Mouse (Mus musculus): ENCODE data around the gene Cdc6.

- TF ChIP-seq GATA1 (IDR thresholded peaks at IDR 0.05; ENCODE audit: low read length) (no peak), TAL1 (IDR thresholded peaks at IDR 0.05; ENCODE audit: low read length) (no peak)
Observed at GRCm38 (mm10) chr11:98947969-98948569, 40.5 kb downstream of the Cdc6 start.

Measured in erythroblast, embryonic 14.5 days (primary cell).